Mouse (Mus musculus) liver, embryonic 14.5 days (tissue): Measurements from ENCODE around the gene Mlh3. TPM values are rescaled to one million over a fixed set of nuclear protein-coding genes. Genes with fewer than 3 reads are reported as not detected.

Experiments
- ATAC-seq: fragments of 200-750 bp; cut with Nextera tagmentation; 2 replicates; pipeline ENCODE4 v1.8.0; 2017; ENCODE audit warnings: moderate number of reproducible peaks, mild to moderate bottlenecking, moderate library complexity; ENCODE audit not compliant: insufficient read depth
- DNase-seq, 3 experiments: peaks; one replicate each; pipeline ENCODE4 v3.0.0-alpha.2; 2012 to 2013; ENCODE audit warnings: low read depth in 3 of 3, low spot score in 3 of 3
- H3K27ac ChIP-seq: fragments of 300-500 bp; sonication (generic); 2 replicates; pipeline ENCODE4 v1.5.1; 2014; ENCODE audit warnings: moderate library complexity, mild to moderate bottlenecking, control low read depth, inconsistent platforms
- H3K27me3 ChIP-seq: fragments of 300-500 bp; sonication (generic); 2 replicates; pipeline ENCODE4 v1.6.1; 2014; ENCODE audit warnings: mild to moderate bottlenecking, low read length, moderate library complexity; ENCODE audit not compliant: control insufficient read depth, insufficient read depth
- H3K36me3 ChIP-seq: fragments of 300-500 bp; sonication (generic); replicated peaks from 2 replicates; pipeline ENCODE4 v1.6.1; 2014; ENCODE audit warnings: low read depth; ENCODE audit not compliant: control insufficient read depth, insufficient read depth
- H3K4me1 ChIP-seq, 2 experiments: fragments of 200-500 bp in 1 of 2; fragments of 300-500 bp in 1 of 2; sonication (generic) in 1 of 2; replicated peaks; 2 replicates each; pipeline ENCODE4 v1.6.1; 2012 to 2014; ENCODE audit warnings: antibody characterized with exemption in 1 of 2, inconsistent platforms in 1 of 2, low read length in 1 of 2; ENCODE audit not compliant: control insufficient read depth in 2 of 2, insufficient read depth in 2 of 2
- H3K4me2 ChIP-seq: fragments of 300-500 bp; sonication (generic); 2 replicates; pipeline ENCODE4 v1.6.1; 2014; ENCODE audit warnings: low read depth, mild to moderate bottlenecking, control low read depth, moderate library complexity
- H3K4me3 ChIP-seq, 2 experiments: fragments of 200-500 bp in 1 of 2; fragments of 300-500 bp in 1 of 2; sonication (generic) in 1 of 2; 2 replicates each; pipeline ENCODE4 v1.5.1; 2012 to 2014; ENCODE audit warnings: low read depth in 2 of 2, low read length in 2 of 2, mild to moderate bottlenecking in 2 of 2, control low read depth in 1 of 2, inconsistent platforms in 1 of 2, moderate library complexity in 1 of 2; ENCODE audit not compliant: insufficient read depth in 1 of 2
- H3K9ac ChIP-seq: fragments of 300-500 bp; sonication (generic); replicated peaks from 2 replicates; pipeline ENCODE4 v1.6.1; 2014; ENCODE audit warnings: mild to moderate bottlenecking, control low read depth, moderate library complexity
- H3K9me3 ChIP-seq: fragments of 300-500 bp; sonication (generic); 2 replicates; pipeline ENCODE4 v1.6.1; 2016; ENCODE audit warnings: low read length, mixed read lengths; ENCODE audit not compliant: control insufficient read depth
- CTCF ChIP-seq: IDR thresholded peaks from 2 replicates; pipeline ENCODE4 v1.5.1; 2016; ENCODE audit warnings: antibody characterized with exemption, low read depth, control low read depth
- EP300 ChIP-seq: IDR thresholded peaks from 2 replicates; pipeline ENCODE4 v1.6.1; 2016; ENCODE audit warnings: antibody characterized with exemption, low read depth
- WGBS: fragments of 180-500 bp; shearing (Covaris S2); extraction: QIAGEN DNeasy Blood & Tissue Kit; methylation state at CpG from one replicate; pipeline ENCODE4 v1.1.7; 2014; ENCODE audit not compliant: insufficient replicate concordance; 5-methylcytosine and 5-hydroxymethylcytosine counted together
- polyA plus RNA-seq, 2 experiments: library from polyadenylated mRNA; depleted of rRNA in 1 of 2; stranded (reverse) in 1 of 2; unstranded in 1 of 2; fragments of >200 nt; fragmentation: Nextera tagmentation in 1 of 2; extraction: Ambion mirVana in 1 of 2; gene quantifications; 2 replicates each; pipeline versions ENCODE4 v1.2.1 to v1.2.3; 2012 to 2014

The Mlh3 gene
- polyA plus RNA-seq, 2 experiments, result 2.0 to 2.3 TPM

DNA sequence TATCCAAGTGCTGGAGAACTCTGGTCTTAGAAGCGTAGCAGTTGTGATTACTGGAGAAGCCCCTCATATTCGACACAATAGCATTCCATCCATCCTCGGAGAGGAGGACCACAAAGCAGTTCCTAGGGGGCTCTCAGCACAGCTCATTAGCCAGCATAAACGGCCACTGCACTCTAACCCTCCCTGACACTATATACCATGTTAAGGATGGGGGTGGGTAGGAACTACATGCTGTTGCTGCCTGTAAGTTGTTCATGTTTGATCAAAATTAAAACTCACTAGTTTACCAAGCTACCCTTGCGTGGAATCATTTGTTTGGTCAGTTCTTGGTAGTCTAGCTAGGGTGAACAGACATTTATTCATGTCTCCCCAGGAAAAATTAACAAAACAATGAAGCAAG is 5.9 kb upstream of the Mlh3 start:
- Histone ChIP-seq H3K4me3 (no peak overlapping the region), H3K9ac (no peak overlapping the region), H3K4me2 (no peak overlapping the region), H3K9me3 (no peaks in the 10 kb centered on the region), H3K36me3 (peaks cover 8% of the 10 kb centered on the region), H3K27ac (no peak overlapping the region), H3K4me1 (peaks cover 23 to 32% of the 10 kb centered on the region in 2 experiments), H3K27me3 (no peaks in the 10 kb centered on the region)
- ATAC-seq (no peak), DNase-seq (no peak)
- WGBS, result 78% methylated on average over 5 of the region's 5 CpGs
- TF ChIP-seq CTCF (no peak), EP300 (no peak)

DNA sequence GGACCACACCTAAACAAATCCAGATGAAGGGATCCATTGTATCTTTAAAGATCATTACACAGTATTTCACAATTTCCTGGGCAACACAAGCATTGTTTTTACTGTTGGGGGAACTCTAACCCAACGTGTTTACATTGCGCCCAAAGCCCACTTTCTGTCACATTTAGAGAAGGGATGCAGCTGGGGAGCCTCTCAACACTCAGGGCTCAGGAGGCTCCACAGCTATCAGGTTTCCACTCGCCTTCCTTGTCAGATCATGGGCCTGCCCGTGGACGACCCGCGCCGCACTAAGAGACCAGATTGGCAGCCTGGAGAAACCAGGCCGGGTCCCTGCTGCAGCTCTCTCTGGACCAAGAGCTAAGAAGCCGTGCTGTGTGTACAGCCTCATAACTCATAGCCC is 3.1 kb upstream of the Mlh3 start:
- Histone ChIP-seq H3K36me3 (peaks cover 8% of the 10 kb centered on the region), H3K9ac (no peak overlapping the region), H3K27ac (no peak overlapping the region), H3K27me3 (no peaks in the 10 kb centered on the region), H3K4me3 (no peak overlapping the region), H3K4me1 (peaks cover 11 to 17% of the 10 kb centered on the region in 2 experiments), H3K4me2 (no peak overlapping the region), H3K9me3 (no peaks in the 10 kb centered on the region)
- ATAC-seq, result no peak
- no peak for TF ChIP-seq EP300
- TF ChIP-seq CTCF, result no peak
- no peak for DNase-seq
- WGBS, result 78% methylated on average over 10 of the region's 10 CpGs

DNA sequence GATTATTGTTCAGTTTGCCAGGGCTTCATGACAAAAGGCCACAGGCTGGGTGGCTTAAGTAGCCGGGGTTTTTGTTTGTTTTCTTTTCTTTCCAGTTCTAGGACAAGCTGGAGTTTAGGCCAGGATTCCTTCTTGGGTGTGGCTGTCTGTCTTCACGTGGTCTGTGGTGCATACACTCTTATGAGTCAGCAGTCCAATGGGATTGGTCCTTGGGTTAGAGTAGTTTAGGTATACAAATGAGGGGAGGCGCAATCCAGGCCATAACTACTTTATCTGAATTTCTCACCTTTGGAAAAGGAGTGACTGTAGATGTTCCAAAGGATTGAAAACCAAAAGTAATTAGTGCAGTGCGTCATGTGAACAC is 1.4 kb upstream of the Mlh3 start:
- no peak overlapping the region for H3K4me3 ChIP-seq
- peaks cover 9 to 10% of the 10 kb centered on the region in 2 experiments; a peak in 3 of 4 replicates for H3K4me1 ChIP-seq
- H3K27me3 ChIP-seq, result no peaks in the 10 kb centered on the region
- no peak overlapping the region for H3K27ac ChIP-seq
- no peak overlapping the region for H3K4me2 ChIP-seq
- TF ChIP-seq EP300, result no peak
- TF ChIP-seq CTCF, result no peak
- H3K9me3 ChIP-seq, result no peaks in the 10 kb centered on the region
- peak; percentile 50; the same call in 1 of the 2 replicates for ATAC-seq
- H3K9ac ChIP-seq, result no peak overlapping the region
- DNase-seq, result peak in 1 of 3 experiments; percentile 38
- H3K36me3 ChIP-seq, result peaks cover 8% of the 10 kb centered on the region
- 56% methylated on average over 4 of the region's 4 CpGs for WGBS

DNA sequence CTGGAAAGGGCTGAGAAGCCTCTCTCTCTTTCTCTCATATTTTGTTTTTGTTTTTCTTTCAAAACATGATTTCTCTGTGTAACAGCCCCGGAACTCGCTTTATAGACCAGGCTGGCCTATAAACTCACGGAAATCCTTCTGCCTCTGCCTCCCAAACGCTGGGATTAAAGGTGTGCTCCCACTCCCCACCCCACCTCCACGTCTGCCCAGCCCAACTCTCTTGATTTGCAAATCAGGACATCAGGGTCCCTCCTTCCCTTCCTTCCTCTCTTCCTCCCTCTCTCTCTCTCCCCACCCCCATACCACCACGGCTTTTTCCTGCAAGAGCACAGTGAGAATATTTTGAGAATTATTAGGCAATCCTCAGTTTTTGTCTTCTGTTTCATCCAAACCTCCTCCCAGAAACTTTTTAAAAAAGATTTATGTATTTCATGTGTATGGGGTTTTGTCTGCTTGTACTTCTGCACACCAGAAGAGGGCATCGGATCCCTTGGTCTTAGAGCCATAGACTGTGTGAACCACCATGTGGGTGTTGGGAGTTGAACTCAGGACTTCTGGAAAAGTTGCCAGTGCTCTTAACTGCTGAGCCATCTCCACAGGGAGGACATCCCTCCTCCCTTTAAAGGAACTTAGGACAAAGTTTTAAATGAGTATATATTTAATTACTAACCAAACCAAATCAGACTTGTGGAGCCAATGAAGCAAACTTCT is 888 bp upstream of the Mlh3 start:
- no peak for ATAC-seq
- peak overlapping the region; percentile 83; the same call in 1 of the 2 replicates for H3K4me2 ChIP-seq
- no peak overlapping the region for H3K9ac ChIP-seq
- TF ChIP-seq CTCF, result peak; percentile 32; the same call in 1 of the 2 replicates
- no peak for TF ChIP-seq EP300
- no peak overlapping the region for H3K4me3 ChIP-seq
- WGBS, result 58% methylated on average over 7 of the region's 7 CpGs
- peaks cover 9 to 10% of the 10 kb centered on the region in 2 experiments; a peak in 3 of 4 replicates for H3K4me1 ChIP-seq
- no peaks in the 10 kb centered on the region for H3K27me3 ChIP-seq
- H3K36me3 ChIP-seq, result peaks cover 8% of the 10 kb centered on the region
- no peak for DNase-seq
- H3K9me3 ChIP-seq, result no peaks in the 10 kb centered on the region
- H3K27ac ChIP-seq, result no peak overlapping the region; the same call in 1 of the 2 replicates

DNA sequence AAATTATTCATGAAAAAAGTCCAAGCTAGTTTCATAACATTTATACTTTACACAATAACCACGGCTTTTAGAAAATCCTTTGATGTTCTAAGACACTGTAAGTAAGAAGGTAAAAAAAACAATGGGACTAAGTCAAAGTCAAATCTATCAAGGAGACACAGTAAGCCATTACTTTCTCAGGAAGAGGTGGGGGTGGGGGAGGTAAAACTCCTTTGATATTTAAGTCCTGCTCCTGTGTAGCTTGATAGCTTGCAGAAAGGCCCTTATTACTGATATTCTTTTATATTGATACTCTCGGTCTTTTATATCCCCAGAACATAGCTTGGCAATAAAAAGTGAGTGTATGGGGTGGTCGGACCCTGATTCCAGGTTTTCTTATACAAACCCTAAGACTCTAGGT is 578 bp downstream of the Mlh3 start:
- TF ChIP-seq EP300 (no peak), CTCF (no peak)
- H3K27ac ChIP-seq, result no peak overlapping the region; the same call in 1 of the 2 replicates

More for the DNA sequence above, 578 bp downstream of the Mlh3 start:
- Histone ChIP-seq H3K4me2 (peak overlapping the region; percentile 83), H3K9ac (peak overlapping the region; percentile 65), H3K4me1 (peaks cover 9 to 10% of the 10 kb centered on the region in 2 experiments; a peak in 3 of 4 replicates), H3K36me3 (peaks cover under 1% of the 10 kb centered on the region), H3K4me3 (peak overlapping the region; percentile 72 to 85), H3K27me3 (no peaks in the 10 kb centered on the region), H3K9me3 (no peaks in the 10 kb centered on the region)
- ATAC-seq (no peak), DNase-seq (no peak)
- WGBS, result 50% methylated on average over 3 of the region's 3 CpGs
